Mouse (Mus musculus) CH12.LX (cell line): ENCODE data around the gene Tmem191c. TPM values are rescaled to one million over a fixed set of nuclear protein-coding genes. Genes with fewer than 3 reads are reported as not detected.

Experiments used
- DNase-seq: peaks from one replicate; pipeline ENCODE4 v3.0.0-alpha.2; 2013; ENCODE audit errors: extremely low read depth
- H3K27ac ChIP-seq: 2 replicates; pipeline ENCODE4 v1.5.1; 2012; ENCODE audit warnings: low read depth, mild to moderate bottlenecking, control low read depth, moderate library complexity; ENCODE audit not compliant: insufficient read depth
- H3K27me3 ChIP-seq: replicated peaks from 2 replicates; pipeline ENCODE3; 2012; ENCODE audit warnings: inconsistent platforms
- H3K36me3 ChIP-seq, 2 experiments: replicated peaks in 1 of 2; 2 replicates each; pipeline versions ENCODE3 to v1.6.1; 2012; ENCODE audit warnings: inconsistent platforms in 1 of 2, low read length in 1 of 2, mild to moderate bottlenecking in 1 of 2, mixed read lengths in 1 of 2, moderate library complexity in 1 of 2; ENCODE audit not compliant: control insufficient read depth in 1 of 2, insufficient read depth in 1 of 2
- H3K4me1 ChIP-seq, 2 experiments: 2 replicates each; pipeline ENCODE4 v1.6.1; 2012; ENCODE audit warnings: inconsistent platforms in 1 of 2, moderate library complexity in 1 of 2; ENCODE audit not compliant: insufficient read depth in 2 of 2, control insufficient read depth in 1 of 2
- H3K4me2 ChIP-seq: 2 replicates; pipeline ENCODE4 v1.6.1; 2012; ENCODE audit warnings: low read depth, mild to moderate bottlenecking, control low read depth; ENCODE audit not compliant: poor library complexity, insufficient read depth, severe bottlenecking
- H3K4me3 ChIP-seq, 3 experiments: fragments of 150-350 bp in 1 of 3; sonication (generic) in 1 of 3; replicated peaks in 1 of 3; 2 replicates each; pipeline versions ENCODE3 to v1.5.1; 2011 to 2012; ENCODE audit warnings: low read depth in 2 of 3, low read length in 2 of 3, mild to moderate bottlenecking in 2 of 3, moderate library complexity in 2 of 3, control low read depth in 1 of 3, improper control_type of control experiment in 1 of 3, inconsistent platforms in 1 of 3, mixed read lengths in 1 of 3; ENCODE audit not compliant: poor library complexity in 1 of 3
- H3K79me2 ChIP-seq: replicated peaks from 2 replicates; pipeline ENCODE4 v1.6.1; 2012; ENCODE audit warnings: mild to moderate bottlenecking, moderate library complexity; ENCODE audit not compliant: control insufficient read depth, poor library complexity, insufficient read depth, severe bottlenecking; ENCODE audit errors: extremely low read depth
- H3K9ac ChIP-seq: 2 replicates; pipeline ENCODE4 v1.6.1; 2012; ENCODE audit warnings: low read depth, mild to moderate bottlenecking, control low read depth, moderate library complexity; ENCODE audit not compliant: insufficient read depth
- H3K9me3 ChIP-seq: replicated peaks from 2 replicates; pipeline ENCODE3; 2012; ENCODE audit warnings: low read length, inconsistent platforms, mixed read lengths
- CHD2 ChIP-seq: IDR thresholded peaks from 2 replicates; pipeline ENCODE4 v1.6.1; 2011; ENCODE audit warnings: low read length, improper control_type of control experiment
- CTCF ChIP-seq, 2 experiments: IDR thresholded peaks in 1 of 2; conservative IDR thresholded peaks in 1 of 2; 2 replicates each; pipeline ENCODE4 v1.5.1; 2011 to 2012; ENCODE audit warnings: low read depth in 2 of 2, low read length in 2 of 2, improper control_type of control experiment in 1 of 2, inconsistent platforms in 1 of 2, mild to moderate bottlenecking in 1 of 2, moderate library complexity in 1 of 2
- ELF1 ChIP-seq: IDR thresholded peaks from 2 replicates; pipeline ENCODE4 v1.6.1; 2014; ENCODE audit warnings: low read depth, mild to moderate bottlenecking, inconsistent platforms, low read length, improper control_type of control experiment
- EP300 ChIP-seq: IDR thresholded peaks from 2 replicates; pipeline ENCODE4 v1.6.1; 2011; ENCODE audit warnings: low read length, improper control_type of control experiment
- ETS1 ChIP-seq: conservative IDR thresholded peaks from 2 replicates; pipeline ENCODE4 v1.6.1; 2012; ENCODE audit warnings: low read depth, mild to moderate bottlenecking, inconsistent platforms, low read length, improper control_type of control experiment, moderate library complexity
- GABPA ChIP-seq: IDR thresholded peaks from 2 replicates; pipeline ENCODE4 v1.6.1; 2012; ENCODE audit warnings: low read depth, low read length, improper control_type of control experiment, inconsistent platforms; ENCODE audit not compliant: insufficient replicate concordance
- JUND ChIP-seq: conservative IDR thresholded peaks from 2 replicates; pipeline ENCODE4 v1.6.1; 2011; ENCODE audit warnings: low read depth, low read length, improper control_type of control experiment
- MAZ ChIP-seq: IDR thresholded peaks from 2 replicates; pipeline ENCODE4 v1.6.1; 2012; ENCODE audit warnings: low read depth, mild to moderate bottlenecking, inconsistent platforms, low read length, improper control_type of control experiment, moderate library complexity
- MEF2A ChIP-seq: IDR thresholded peaks from 2 replicates; pipeline ENCODE4 v1.6.1; 2014; ENCODE audit warnings: low read depth, mild to moderate bottlenecking, inconsistent platforms, low read length, improper control_type of control experiment, borderline replicate concordance
- MXI1 ChIP-seq: IDR thresholded peaks from 2 replicates; pipeline ENCODE4 v1.6.1; 2011; ENCODE audit warnings: mild to moderate bottlenecking, low read depth, low read length, improper control_type of control experiment
- MYC ChIP-seq: IDR thresholded peaks from 2 replicates; pipeline ENCODE4 v1.6.1; 2011; ENCODE audit warnings: low read depth, mild to moderate bottlenecking, improper control_type of control experiment, low read length
- RCOR1 ChIP-seq: conservative IDR thresholded peaks from 2 replicates; pipeline ENCODE4 v1.6.1; 2012; ENCODE audit warnings: low read depth, mild to moderate bottlenecking, inconsistent platforms, low read length, improper control_type of control experiment
- TBP ChIP-seq: conservative IDR thresholded peaks from 2 replicates; pipeline ENCODE4 v1.6.1; 2011; ENCODE audit warnings: low read depth, low read length, improper control_type of control experiment
- TCF12 ChIP-seq: IDR thresholded peaks from 2 replicates; pipeline ENCODE4 v1.6.1; 2014; ENCODE audit warnings: low read depth, mild to moderate bottlenecking, inconsistent platforms, low read length, improper control_type of control experiment
- UBTF ChIP-seq: IDR thresholded peaks from 2 replicates; pipeline ENCODE4 v1.6.1; 2012; ENCODE audit warnings: low read depth, mild to moderate bottlenecking, inconsistent platforms, low read length, improper control_type of control experiment, moderate library complexity
- USF1 ChIP-seq: IDR thresholded peaks from 2 replicates; pipeline ENCODE4 v1.6.1; 2014; ENCODE audit warnings: low read depth, mild to moderate bottlenecking, inconsistent platforms, low read length, improper control_type of control experiment
- ZC3H11A ChIP-seq: IDR thresholded peaks from 2 replicates; pipeline ENCODE4 v1.6.1; 2012; ENCODE audit warnings: low read depth, mild to moderate bottlenecking, inconsistent platforms, low read length, improper control_type of control experiment
- ZMIZ1 ChIP-seq: IDR thresholded peaks from 2 replicates; pipeline ENCODE4 v1.6.1; 2012; ENCODE audit warnings: low read depth, mild to moderate bottlenecking, inconsistent platforms, low read length, improper control_type of control experiment
- ZNF384 ChIP-seq: IDR thresholded peaks from 2 replicates; pipeline ENCODE4 v1.6.1; 2012; ENCODE audit warnings: low read depth, low read length, improper control_type of control experiment, inconsistent platforms
- dilution Hi-C: fragments of 300-500 bp; cut with MboI; formaldehyde crosslinking; loops from 2 replicates; pipeline ENCODE4 v1.14.3; 2020; ENCODE audit warnings: low sequenced_read_pairs; ENCODE audit not compliant: extremely low pct_unique_long_range_greater_than_20kb, extremely low pct_ligation_motif_present
- in situ Hi-C: fragments of 300-500 bp; cut with MboI; formaldehyde crosslinking; loops from 3 replicates; pipeline ENCODE4 v1.14.3; 2019; ENCODE audit warnings: low sequenced_read_pairs, low pct_ligation_motif_present, low pct_unique_long_range_greater_than_20kb, mixed read lengths
- polyA plus RNA-seq: library from polyadenylated mRNA; unstranded; fragments of >175 nt; gene quantifications from 2 replicates; pipeline ENCODE4 v1.2.1, GENCODE M21; 2012; ENCODE audit warnings: low read depth; ENCODE audit not compliant: insufficient read length
- total RNA-seq, 2 experiments: library from RNA; depleted of rRNA; stranded (reverse); fragments of 300-350 nt in 1 of 2; fragments of >200 nt in 1 of 2; gene quantifications; 2 replicates each; pipeline ENCODE4 v1.2.3; 2012 to 2014

Tmem191c gene
- total and polyA plus RNA-seq, 3 experiments, result 2.6 to 11.3 (median 7.9) TPM

GRCm38 (mm10) chr16:17287103-17287502 is 11.2 kb downstream of the Tmem191c start:
- DNase-seq, result no peak
- Histone ChIP-seq H3K9me3 (no peaks in the 10 kb centered on the region), H3K4me3 (no peak overlapping the region), H3K9ac (no peak overlapping the region), H3K27ac (no peak overlapping the region), H3K79me2 (no peaks in the 10 kb centered on the region), H3K4me2 (no peak overlapping the region), H3K4me1 (no peaks in the 10 kb centered on the region), H3K36me3 (peaks cover 73 to 91% of the 10 kb centered on the region in 2 experiments), H3K27me3 (no peaks in the 10 kb centered on the region)
- in situ Hi-C loops (no loop called here), dilution Hi-C loops (no loop called here)
- TF ChIP-seq EP300, result no peak
- TF ChIP-seq JUND, result no peak
- TF ChIP-seq TCF12, result no peak
- no peak for TF ChIP-seq MAZ
- no peak for TF ChIP-seq ZC3H11A
- TF ChIP-seq CTCF (conservative IDR thresholded peaks at IDR 0.05 in 1 of 2, IDR thresholded peaks at IDR 0.05 in 1 of 2; ENCODE audit: low read depth in 2 of 2, low read length in 2 of 2), result no peak
- no peak for TF ChIP-seq ZNF384
- TF ChIP-seq CHD2, result no peak

GRCm38 (mm10) chr16:17291016-17291415 is 15.1 kb downstream of the Tmem191c start:
- no peaks in the 10 kb centered on the region for H3K79me2 ChIP-seq
- no peak for TF ChIP-seq MYC
- no peak for TF ChIP-seq UBTF
- no peak for TF ChIP-seq USF1
- no peak for TF ChIP-seq ELF1
- TF ChIP-seq ETS1, result no peak
- TF ChIP-seq EP300, result no peak
- TF ChIP-seq GABPA, result no peak
- TF ChIP-seq ZMIZ1, result no peak
- TF ChIP-seq MXI1, result no peak
- no peak for TF ChIP-seq TBP
- TF ChIP-seq MEF2A, result no peak
- no peak for TF ChIP-seq RCOR1
- no peak for DNase-seq
- in situ Hi-C loops (no loop called here), dilution Hi-C loops (no loop called here)
- peaks cover 62 to 85% of the 10 kb centered on the region in 2 experiments for H3K36me3 ChIP-seq
- H3K9me3 ChIP-seq, result no peaks in the 10 kb centered on the region
- no peak overlapping the region for H3K9ac ChIP-seq
- H3K27me3 ChIP-seq, result no peaks in the 10 kb centered on the region
- H3K4me2 ChIP-seq, result no peak overlapping the region
- no peak overlapping the region for H3K27ac ChIP-seq
- no peaks in the 10 kb centered on the region for H3K4me1 ChIP-seq
- H3K4me3 ChIP-seq, result no peak overlapping the region
